Mouse (Mus musculus): ENCODE results near the gene Adamts16. TPM values are rescaled to one million over a fixed set of nuclear protein-coding genes. Genes with fewer than 3 reads are reported as not detected.

Gene Adamts16
- total RNA-seq, 2 experiments from 2014 or later: not detected

DNA sequence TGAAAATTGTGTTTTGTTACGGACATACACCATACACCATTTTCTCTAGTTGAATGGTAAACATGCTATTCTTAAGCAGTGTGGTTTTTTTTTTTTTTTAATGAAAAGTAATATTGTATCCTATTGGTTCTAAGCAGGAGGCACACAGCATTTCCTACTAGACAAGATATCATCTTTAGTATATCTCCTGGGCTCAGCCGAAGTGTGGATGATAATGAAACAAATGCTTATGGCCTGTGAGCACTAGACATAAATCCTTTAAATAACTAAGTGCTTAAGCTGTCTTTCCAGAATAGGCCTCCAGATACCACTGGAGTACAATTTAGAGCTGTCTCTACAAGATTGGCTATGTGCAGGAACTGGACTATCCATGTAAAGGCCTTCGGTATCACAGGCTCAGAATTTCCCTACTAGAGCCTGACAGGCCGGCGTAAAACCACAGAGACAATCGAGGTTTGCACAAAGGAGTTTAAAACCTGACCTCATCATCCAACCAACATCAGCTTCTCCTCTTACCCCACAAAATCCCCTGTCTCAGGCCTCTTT, 8.9 kb downstream of the Adamts16 start:
- DNase-seq: no peak

- no peak for DNase-seq
Measured at GRCm38 (mm10) chr13:70831041-70831440, 10.6 kb downstream of the Adamts16 start.

GRCm38 (mm10) chr13:70827507-70827906, 14.1 kb downstream of the Adamts16 start:
- no peak for DNase-seq

DNA sequence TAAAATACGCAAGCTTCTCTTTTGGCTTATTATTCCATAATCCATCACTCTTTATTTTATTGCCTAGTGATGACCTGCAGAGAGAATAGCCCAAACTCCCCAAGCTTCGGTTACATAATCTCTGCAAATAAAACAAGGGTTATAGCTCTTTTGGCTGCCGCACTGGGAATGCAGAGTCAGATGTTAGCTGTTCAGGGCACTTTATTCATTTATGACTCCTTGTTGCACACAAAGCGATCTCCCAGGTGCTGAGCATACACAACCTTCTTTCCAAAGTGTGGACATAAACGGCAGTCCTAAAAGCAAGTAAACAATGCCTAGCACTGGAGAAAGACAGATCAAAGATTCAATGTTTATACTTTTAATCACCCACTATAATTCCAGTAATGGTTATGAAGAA, 16.3 kb downstream of the Adamts16 start:
- DNase-seq: no peak

- DNase-seq: no peak
Measured at GRCm38 (mm10) chr13:70823757-70824156, 17.9 kb downstream of the Adamts16 start.

- no peak for DNase-seq
Measured at GRCm38 (mm10) chr13:70818982-70819381, 22.6 kb downstream of the Adamts16 start.

DNA sequence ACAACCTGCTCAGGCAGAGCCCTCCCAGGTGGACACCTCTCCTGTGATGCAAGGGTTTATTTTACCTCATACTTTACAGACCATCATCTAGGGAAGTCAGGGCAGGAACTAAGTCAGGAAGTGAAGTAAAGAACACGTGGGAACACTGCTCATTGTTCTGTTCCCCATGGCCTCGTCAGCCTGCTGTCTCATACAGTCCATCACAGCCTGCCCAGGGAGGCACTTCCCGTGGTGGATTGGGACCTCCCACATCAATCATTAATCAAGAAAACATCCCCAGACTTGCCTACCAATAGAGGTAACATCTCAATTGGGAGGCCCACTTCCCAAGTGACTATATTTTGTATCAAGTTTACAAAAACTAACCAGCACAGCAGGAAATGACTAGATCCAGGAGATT, 27.2 kb downstream of the Adamts16 start:
- DNase-seq: no peak

DNA sequence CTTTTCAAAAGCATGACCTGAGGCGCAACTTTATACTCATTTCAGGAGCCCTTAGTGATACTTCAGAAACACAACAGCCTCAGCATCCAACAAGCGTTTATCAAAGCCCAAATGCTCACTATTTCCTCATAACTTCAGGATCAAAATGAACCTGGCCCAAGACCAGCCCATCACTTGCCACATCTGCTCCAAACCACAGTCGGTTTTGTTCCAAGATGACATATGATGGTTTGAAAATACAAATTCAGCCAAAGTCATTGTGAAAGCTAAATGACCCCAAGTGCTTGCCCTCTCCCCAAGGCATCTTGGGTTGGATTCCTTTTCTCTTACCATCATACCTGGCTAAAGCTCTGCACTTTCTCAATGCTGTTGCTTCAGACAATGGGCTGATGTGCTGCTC, 36.1 kb downstream of the Adamts16 start:
- no peak for DNase-seq

DNA sequence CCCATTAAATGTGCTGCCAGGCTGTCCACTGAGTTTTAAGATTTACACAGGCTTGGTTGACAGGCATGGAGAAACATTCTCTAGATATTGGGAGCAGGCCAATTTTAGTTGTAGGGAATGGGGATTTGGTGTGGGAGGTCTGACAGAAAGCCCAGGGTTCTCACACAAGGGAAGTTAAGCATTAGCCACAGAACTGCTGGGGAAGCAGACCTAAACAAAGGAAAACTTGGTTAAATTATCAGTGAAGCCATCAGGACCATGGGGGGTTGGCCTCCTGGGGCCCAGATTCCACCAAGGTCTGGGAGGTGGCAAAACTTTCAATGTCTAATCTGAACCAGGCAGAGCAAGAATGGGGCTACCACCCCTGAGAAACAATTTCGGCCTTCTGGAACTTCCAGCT, 38.8 kb downstream of the Adamts16 start:
- no peak for DNase-seq

GRCm38 (mm10) chr13:70799322-70799721, 42.3 kb downstream of the Adamts16 start:
- DNase-seq: no peak

- DNase-seq: peak in 1 of 2 experiments; percentile 10
Measured at GRCm38 (mm10) chr13:70798396-70798795, 43.2 kb downstream of the Adamts16 start.

DNA sequence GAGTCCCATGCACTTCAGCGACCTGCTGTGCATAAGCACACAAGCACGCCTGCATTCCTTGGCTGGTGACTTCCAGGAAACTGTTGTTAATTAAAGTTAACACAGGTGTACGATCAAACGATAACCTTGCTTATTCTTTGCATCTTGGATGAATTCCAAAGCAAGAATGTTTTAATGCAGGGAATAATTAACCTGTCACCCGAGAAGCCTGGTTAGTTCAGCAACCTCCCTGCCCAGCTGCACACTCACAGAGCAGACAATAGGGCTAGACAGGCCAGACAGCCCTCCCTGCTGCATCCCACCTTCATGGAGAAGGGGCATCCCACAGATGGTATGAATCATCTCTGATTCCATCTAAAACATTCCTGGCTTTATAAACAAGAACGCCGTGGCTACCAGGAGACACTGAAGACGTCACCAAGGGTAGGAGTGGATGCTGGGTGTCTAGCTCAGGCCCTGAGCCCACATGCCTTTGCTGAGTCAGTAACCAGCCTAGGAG, 47.5 kb downstream of the Adamts16 start:
- no peak for DNase-seq

GRCm38 (mm10) chr13:70793660-70794059, 48.0 kb downstream of the Adamts16 start:
- no peak for DNase-seq

GRCm38 (mm10) chr13:70792950-70793349, 48.7 kb downstream of the Adamts16 start:
- no peak for DNase-seq

- no peak for DNase-seq
Measured at GRCm38 (mm10) chr13:70789806-70790205, 51.8 kb downstream of the Adamts16 start.

DNA sequence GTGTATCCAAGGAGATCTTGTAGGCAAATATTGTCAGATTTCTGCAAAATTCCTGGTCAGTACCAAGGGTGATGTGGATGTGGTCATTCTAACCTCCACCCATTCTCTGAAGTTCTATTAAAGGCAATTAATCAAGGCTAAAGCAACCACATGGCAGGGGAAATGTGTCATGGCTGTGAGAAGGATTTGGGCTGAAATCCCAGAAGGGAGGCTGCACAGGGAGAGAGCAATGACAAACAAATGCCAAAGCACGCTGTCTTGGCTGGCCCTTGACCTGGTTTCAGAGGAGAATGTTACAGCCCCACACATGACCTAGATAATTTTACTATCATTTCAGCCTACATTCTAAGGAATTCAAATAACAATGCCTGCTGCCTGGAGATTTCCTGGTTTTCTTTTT, 52.6 kb downstream of the Adamts16 start:
- peak; percentile 16 to 43 for DNase-seq

GRCm38 (mm10) chr13:70785078-70785477, 56.5 kb downstream of the Adamts16 start:
- DNase-seq: no peak

GRCm38 (mm10) chr13:70784126-70784525, 57.5 kb downstream of the Adamts16 start:
- no peak for DNase-seq

- no peak for DNase-seq
Measured at GRCm38 (mm10) chr13:70779781-70780180, 61.8 kb downstream of the Adamts16 start.

DNA sequence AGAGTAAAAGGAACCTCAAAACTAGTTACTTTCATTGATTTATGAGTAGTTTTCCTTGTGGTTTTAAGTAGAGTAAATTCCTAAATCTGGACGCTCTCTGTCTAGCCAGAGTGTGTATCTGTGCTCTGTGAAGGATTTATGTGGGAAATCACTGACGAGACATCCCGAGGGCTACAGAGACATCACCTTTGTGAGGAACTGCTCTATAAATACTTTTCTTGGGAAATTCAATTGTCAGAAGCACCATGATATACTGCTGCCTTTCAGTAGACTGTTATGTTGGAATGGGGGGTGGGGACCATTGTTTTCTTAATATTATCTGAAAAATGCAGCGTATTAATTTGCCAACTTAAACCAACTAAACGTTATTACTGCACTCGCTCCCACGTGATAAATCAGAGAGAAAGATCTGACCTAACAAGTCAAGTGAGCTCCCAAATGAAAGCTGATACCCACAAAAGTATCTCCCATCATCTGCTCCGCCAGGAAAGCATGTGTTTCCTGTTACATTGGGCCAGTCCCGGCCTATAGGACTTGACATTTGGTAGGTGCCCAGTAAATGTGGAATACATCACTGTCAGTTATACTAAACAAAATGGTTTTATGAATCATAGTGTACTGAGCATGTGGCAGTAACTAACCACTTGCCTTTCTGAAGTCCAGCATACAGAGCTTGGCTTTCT, 62.6 kb downstream of the Adamts16 start:
- DNase-seq: no peak

DNA sequence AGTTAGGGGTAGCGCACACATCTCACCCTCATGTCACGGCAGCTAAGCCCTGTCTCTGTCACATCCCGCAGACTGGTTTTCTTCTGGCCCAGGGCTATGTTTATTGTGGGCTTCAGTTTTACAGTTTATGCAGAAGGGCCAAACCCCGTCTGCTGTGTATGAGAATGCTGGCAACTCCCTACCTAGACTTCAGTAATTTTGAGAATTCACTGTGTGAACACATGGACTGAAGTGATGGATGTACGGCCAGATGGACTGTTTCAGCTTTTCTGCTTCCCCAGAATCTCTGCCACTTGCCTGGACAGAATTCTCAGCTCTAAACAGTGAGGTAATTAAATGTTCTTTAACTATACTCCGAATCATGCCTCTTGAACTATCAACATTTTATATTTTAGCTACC, 70.5 kb downstream of the Adamts16 start:
- DNase-seq: no peak

GRCm38 (mm10) chr13:70769156-70769555, 72.5 kb downstream of the Adamts16 start:
- DNase-seq: no peak

- DNase-seq: peak in 1 of 2 experiments; percentile 44
Measured at GRCm38 (mm10) chr13:70767462-70767861, 74.1 kb downstream of the Adamts16 start.

DNA sequence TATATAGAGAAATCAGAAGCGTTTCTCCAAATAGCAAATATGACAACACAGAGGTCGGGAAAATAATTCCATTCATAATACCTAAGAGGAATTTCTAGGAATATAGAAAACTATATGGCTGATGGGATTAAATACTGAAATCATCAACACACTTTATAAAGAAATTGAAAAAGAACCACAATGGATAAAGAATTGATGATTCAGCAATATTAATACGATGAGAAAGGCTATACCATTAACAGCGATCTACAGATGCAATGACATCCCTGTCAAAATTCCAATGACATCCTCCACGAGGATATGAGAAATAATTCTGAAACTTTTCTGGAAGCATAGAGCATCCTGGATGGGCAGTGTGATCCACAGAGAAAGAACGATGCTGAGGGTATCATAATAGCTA, 76.9 kb downstream of the Adamts16 start:
- no peak for DNase-seq

All from heart, adult 18-20 months (tissue).